Mouse (Mus musculus) midbrain, embryonic 12.5 days (tissue): ENCODE results near the gene Casq1. TPM values are rescaled to one million over a fixed set of nuclear protein-coding genes. Genes with fewer than 3 reads are reported as not detected.
"Not testable (repeated sequence)": the region's sequence is repeated elsewhere in the genome, so short reads cannot be mapped to it uniquely, and the experiment has no call there.

Experiments used
- ATAC-seq: fragments of 200-750 bp; cut with Nextera tagmentation; 2 replicates; pipeline ENCODE4 v1.8.0; 2017; ENCODE audit warnings: low read depth, moderate TSS enrichment, moderate library complexity; ENCODE audit not compliant: low FRiP score
- H3K27ac ChIP-seq: fragments of 300-500 bp; sonication (generic); replicated peaks from 2 replicates; pipeline ENCODE4 v1.5.1; 2016; ENCODE audit warnings: mild to moderate bottlenecking
- H3K27me3 ChIP-seq: fragments of 300-500 bp; sonication (generic); 2 replicates; pipeline ENCODE4 v1.6.1; 2016; ENCODE audit warnings: mild to moderate bottlenecking
- H3K36me3 ChIP-seq: fragments of 300-500 bp; sonication (generic); 2 replicates; pipeline ENCODE4 v1.6.1; 2016
- H3K4me1 ChIP-seq: fragments of 300-500 bp; sonication (generic); 2 replicates; pipeline ENCODE4 v1.6.1; 2016
- H3K4me2 ChIP-seq: fragments of 300-500 bp; sonication (generic); replicated peaks from 2 replicates; pipeline ENCODE4 v1.6.1; 2016; ENCODE audit warnings: mild to moderate bottlenecking, moderate library complexity
- H3K4me3 ChIP-seq: fragments of 300-500 bp; sonication (generic); 2 replicates; pipeline ENCODE4 v1.5.1; 2016; ENCODE audit warnings: mild to moderate bottlenecking
- H3K9ac ChIP-seq: fragments of 300-500 bp; sonication (generic); replicated peaks from 2 replicates; pipeline ENCODE4 v1.6.1; 2016; ENCODE audit warnings: mild to moderate bottlenecking, moderate library complexity
- H3K9me3 ChIP-seq: fragments of 300-500 bp; sonication (generic); 2 replicates; pipeline ENCODE4 v1.6.1; 2016; ENCODE audit warnings: mild to moderate bottlenecking
- WGBS: fragments of 180-500 bp; shearing (Covaris S2); methylation state at CpG from one replicate; pipeline ENCODE4 v1.1.7; 2016; 5-methylcytosine and 5-hydroxymethylcytosine counted together
- polyA plus RNA-seq: library from polyadenylated mRNA; unstranded; fragments of >200 nt; fragmentation: Nextera tagmentation; extraction: Ambion mirVana; gene quantifications from 2 replicates; pipeline ENCODE4 v1.2.1, GENCODE M21; 2016

Casq1 gene
- polyA plus RNA-seq: 1.9 and 2.1 TPM in 2 replicates

DNA sequence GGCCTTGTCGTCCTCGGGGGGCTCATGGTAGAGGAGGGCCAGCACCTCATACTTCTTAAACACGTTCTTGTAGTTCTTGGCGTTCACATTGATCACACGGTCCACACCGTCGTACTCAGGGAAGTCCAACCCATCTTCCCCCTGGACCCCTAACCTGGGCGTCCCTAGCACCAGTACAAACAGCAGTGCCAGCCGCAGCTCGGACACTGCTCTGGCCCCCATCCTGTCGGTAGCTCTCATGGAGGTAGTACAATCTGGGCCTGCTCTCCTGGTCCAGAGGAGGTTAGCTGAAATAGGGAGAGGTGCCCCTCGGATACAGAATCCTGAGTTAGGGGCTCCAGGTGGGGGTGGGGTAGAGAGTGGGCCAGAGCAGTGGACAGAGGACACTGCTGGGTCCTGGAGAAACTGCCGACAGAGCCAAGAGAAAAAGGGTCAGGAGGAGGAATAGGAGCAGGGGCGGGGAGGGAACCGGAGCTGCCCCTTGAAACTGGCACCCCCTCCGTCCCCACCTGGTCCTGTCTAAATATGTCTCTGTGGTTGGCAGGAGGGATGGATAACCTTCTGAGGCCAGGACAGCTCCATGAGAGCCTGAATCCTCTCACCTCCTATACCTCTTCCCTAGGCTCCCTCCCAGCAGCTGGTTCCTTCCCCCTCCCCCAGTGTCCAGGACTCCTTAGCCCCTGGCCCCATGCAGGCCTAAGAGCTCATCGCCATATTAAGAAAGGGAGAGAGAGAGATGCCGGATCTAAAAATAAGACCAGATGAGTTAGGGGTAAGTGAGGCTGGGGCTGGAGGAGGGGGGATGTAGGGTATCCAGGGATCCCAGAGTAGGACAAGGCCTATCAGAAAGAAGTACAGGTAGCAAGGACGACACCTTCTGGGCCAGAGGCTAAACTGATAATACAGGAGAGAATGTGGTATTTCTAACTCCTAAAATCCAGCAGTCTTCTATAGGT lies at the start of gene Casq1:
Gene Casq1 (minus strand): TSS at position 418 of the 956 bp plus-strand sequence.
- Histone ChIP-seq H3K4me1 (peaks cover 52% of the 10 kb centered on the region), H3K36me3 (no peaks in the 10 kb centered on the region), H3K9ac (0 out of 2 replicates have a peak within 1 kb of the TSS, but pooled peaks have one; percentile 1), H3K9me3 (no peaks in the 10 kb centered on the region), H3K27ac (peak within 1 kb of the TSS; percentile 1; the same call in 1 of the 2 replicates), H3K4me2 (no peak within 1 kb of the TSS), H3K4me3 (no peak within 1 kb of the TSS), H3K27me3 (0 out of 2 replicates have a peak, but pooled peaks cover 5% of the 10 kb centered on the region)
- ATAC-seq: no peak
- 78% methylated on average over 17 of the region's 19 CpGs for WGBS

DNA sequence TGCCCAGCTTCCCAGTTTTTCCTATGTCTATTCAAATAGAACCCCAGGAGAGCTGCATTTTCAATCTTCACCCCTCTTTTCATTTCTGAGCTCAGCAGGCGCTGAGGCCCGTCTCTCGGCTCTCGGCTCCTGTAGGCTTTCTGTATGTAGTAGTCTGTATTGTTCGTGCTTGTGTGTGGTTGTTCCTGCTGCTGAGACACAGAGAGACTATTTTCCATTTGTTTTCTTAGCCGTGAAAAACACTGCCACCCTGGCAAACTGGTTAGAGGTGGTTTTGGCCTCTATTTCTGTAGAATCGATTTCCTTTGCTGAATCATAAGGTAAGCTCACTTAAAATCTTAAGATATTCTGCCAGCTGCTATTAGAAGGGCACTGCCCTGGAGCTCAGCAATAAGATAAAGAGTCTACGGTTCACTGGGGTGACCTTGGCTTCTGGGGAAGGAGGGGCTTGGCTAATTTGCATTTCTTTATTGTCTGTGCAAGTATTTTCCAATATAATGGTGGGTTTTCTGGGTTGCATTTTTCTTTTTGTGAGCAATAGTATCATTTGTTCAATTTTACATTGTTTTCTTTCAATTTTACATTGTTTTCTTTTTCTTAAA lies 41.9 kb upstream of the Casq1 start, which contains the start of gene Igsf8:
Gene Igsf8 (plus strand): TSS at position 165 of the 602 bp plus-strand sequence.
- WGBS: 17% methylated on average over 8 of the region's 8 CpGs
- Histone ChIP-seq H3K4me3 (no peak within 1 kb of the TSS), H3K9me3 (no peaks in the 10 kb centered on the region), H3K9ac (0 out of 2 replicates have a peak within 1 kb of the TSS, but pooled peaks have one; percentile 1), H3K27me3 (no peaks in the 10 kb centered on the region), H3K4me2 (peak within 1 kb of the TSS; percentile 27), H3K4me1 (peaks cover 20% of the 10 kb centered on the region), H3K27ac (peak within 1 kb of the TSS; percentile 75), H3K36me3 (no peaks in the 10 kb centered on the region)
- peak; percentile 77 for ATAC-seq

DNA sequence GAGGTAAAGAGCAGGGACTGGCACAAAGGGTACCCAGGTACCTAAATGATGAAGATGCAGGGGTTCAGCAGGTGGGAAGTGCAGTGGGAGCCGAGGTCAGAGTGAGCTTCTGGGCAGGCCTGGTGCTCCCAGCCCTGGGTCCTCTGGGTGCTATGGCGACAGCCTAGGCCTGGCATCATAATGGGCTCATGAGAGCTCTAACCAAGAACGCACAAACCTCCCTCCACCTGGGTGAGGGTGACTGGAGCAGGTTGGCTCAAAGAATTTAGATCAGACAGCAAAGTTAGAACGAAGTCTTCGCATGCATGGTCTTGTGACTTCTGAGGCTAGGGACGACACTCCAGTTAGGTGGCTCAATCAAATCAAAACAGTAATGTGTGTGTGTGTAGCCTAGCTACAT lies 38.6 kb upstream of the Casq1 start, which contains the start of gene Atp1a4:
Gene Atp1a4 (minus strand): TSS at position 101 of the 400 bp plus-strand sequence.
- Histone ChIP-seq H3K9ac (no peak within 1 kb of the TSS), H3K36me3 (no peaks in the 10 kb centered on the region), H3K9me3 (no peaks in the 10 kb centered on the region), H3K4me3 (no peak within 1 kb of the TSS), H3K27me3 (no peaks in the 10 kb centered on the region), H3K27ac (no peak within 1 kb of the TSS), H3K4me2 (no peak within 1 kb of the TSS), H3K4me1 (peaks cover 20% of the 10 kb centered on the region)
- 92% methylated on average over 6 of the region's 6 CpGs for WGBS
- no peak for ATAC-seq

- WGBS: 54% methylated on average over 2 of the region's 2 CpGs
- no peak overlapping the region for H3K27ac ChIP-seq
These were observed 28.0 kb upstream of the Casq1 start for GRCm38 (mm10) chr1:172247679-172248078.

GRCm38 (mm10) chr1:172247216-172247615 lies 27.5 kb upstream of the Casq1 start:
- Histone ChIP-seq H3K4me2 (no peak overlapping the region), H3K27ac (no peak overlapping the region), H3K4me3 (no peak overlapping the region), H3K36me3 (no peaks in the 10 kb centered on the region), H3K4me1 (peaks cover 9% of the 10 kb centered on the region), H3K9ac (no peak overlapping the region), H3K27me3 (peaks cover 19% of the 10 kb centered on the region), H3K9me3 (no peaks in the 10 kb centered on the region)
- WGBS: 69% methylated on average over 4 of the region's 4 CpGs
- ATAC-seq: no peak

More at GRCm38 (mm10) chr1:172247679-172248078, 28.0 kb upstream of the Casq1 start:
- Histone ChIP-seq H3K9me3 (no peaks in the 10 kb centered on the region), H3K4me1 (peaks cover 4% of the 10 kb centered on the region; the same call in 1 of the 2 replicates), H3K4me3 (no peak overlapping the region), H3K27me3 (peaks cover 19% of the 10 kb centered on the region), H3K9ac (no peak overlapping the region), H3K36me3 (no peaks in the 10 kb centered on the region), H3K4me2 (no peak overlapping the region)
- peak; percentile 58; the same call in 1 of the 2 replicates for ATAC-seq

- H3K4me3 ChIP-seq, H3K36me3 ChIP-seq, ATAC-seq, H3K9ac ChIP-seq, H3K9me3 ChIP-seq, H3K27ac ChIP-seq: not testable (repeated sequence)
- WGBS: 48% methylated on average over 23 of the region's 23 CpGs
- H3K4me2 ChIP-seq: 0 out of 2 replicates have a peak overlapping the region, but pooled peaks have one; percentile 4
- peaks cover 19% of the 10 kb centered on the region for H3K27me3 ChIP-seq
- peaks cover 22% of the 10 kb centered on the region for H3K4me1 ChIP-seq
These were observed 25.0 kb upstream of the Casq1 start for GRCm38 (mm10) chr1:172244645-172245044.

DNA sequence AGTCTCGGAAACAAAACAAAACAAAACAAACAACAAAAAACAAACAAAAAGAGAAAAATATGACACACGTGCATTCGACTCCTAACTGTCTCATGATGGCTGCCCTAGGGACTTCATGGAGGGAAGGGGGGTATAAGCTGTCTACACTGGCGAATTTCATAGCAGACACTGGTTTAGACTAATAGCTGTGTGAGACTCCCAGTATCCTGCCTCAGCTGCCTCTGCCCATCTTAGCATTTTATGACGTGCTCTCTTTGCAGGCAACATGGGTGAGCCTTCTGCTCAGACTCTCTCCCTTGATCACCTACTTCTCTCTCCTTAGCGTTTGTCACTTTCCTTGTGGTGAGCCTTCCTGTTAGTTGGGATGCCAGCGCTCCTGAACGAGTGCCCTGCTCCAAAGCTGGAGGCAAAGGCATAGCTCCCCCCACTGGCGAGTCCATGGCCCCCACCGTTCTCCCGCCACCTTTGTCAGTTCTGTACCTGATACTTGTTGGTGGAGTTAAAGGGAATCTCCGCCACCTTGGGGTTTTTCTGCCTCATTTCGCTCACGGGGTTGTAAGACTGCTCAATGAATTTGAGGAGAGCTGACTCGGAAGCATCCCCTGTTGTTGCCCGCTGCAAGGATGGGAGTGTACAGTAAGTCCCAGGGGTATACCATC lies 24.0 kb upstream of the Casq1 start:
- Histone ChIP-seq H3K9ac (no peak overlapping the region), H3K9me3 (no peaks in the 10 kb centered on the region), H3K4me1 (peaks cover 22% of the 10 kb centered on the region), H3K4me2 (no peak overlapping the region; the same call in 1 of the 2 replicates), H3K27ac (no peak overlapping the region), H3K4me3 (no peak overlapping the region), H3K27me3 (peaks cover 19% of the 10 kb centered on the region), H3K36me3 (no peaks in the 10 kb centered on the region)
- WGBS: 29% methylated on average over 16 of the region's 16 CpGs
- ATAC-seq: no peak

GRCm38 (mm10) chr1:172242401-172242800 lies 22.7 kb upstream of the Casq1 start:
- Histone ChIP-seq H3K4me2 (no peak overlapping the region), H3K9ac (no peak overlapping the region), H3K4me1 (peaks cover 22% of the 10 kb centered on the region), H3K27me3 (peaks cover 19% of the 10 kb centered on the region), H3K27ac (0 out of 2 replicates have a peak overlapping the region, but pooled peaks have one; percentile 30), H3K36me3 (no peaks in the 10 kb centered on the region), H3K4me3 (no peak overlapping the region), H3K9me3 (no peaks in the 10 kb centered on the region)
- 21% methylated on average over 2 of the region's 2 CpGs for WGBS
- ATAC-seq: peak; percentile 83

GRCm38 (mm10) chr1:172240945-172241708 lies 21.5 kb upstream of the Casq1 start:
- Histone ChIP-seq H3K27ac (no peak overlapping the region), H3K4me1 (peaks cover 22% of the 10 kb centered on the region), H3K4me3 (no peak overlapping the region), H3K9ac (no peak overlapping the region), H3K36me3 (no peaks in the 10 kb centered on the region), H3K9me3 (no peaks in the 10 kb centered on the region), H3K4me2 (no peak overlapping the region), H3K27me3 (peaks cover 19% of the 10 kb centered on the region)
- ATAC-seq: no peak
- WGBS: 32% methylated on average over 6 of the region's 6 CpGs

GRCm38 (mm10) chr1:172229215-172229614 lies 9.5 kb upstream of the Casq1 start:
- no peak for ATAC-seq
- H3K4me1 ChIP-seq: no peaks in the 10 kb centered on the region
- no peaks in the 10 kb centered on the region for H3K27me3 ChIP-seq
- no peaks in the 10 kb centered on the region for H3K9me3 ChIP-seq
- H3K9ac ChIP-seq: no peak overlapping the region
- no peak overlapping the region for H3K4me3 ChIP-seq
- WGBS: 86% methylated on average over 1 of the region's 1 CpGs
- H3K27ac ChIP-seq: no peak overlapping the region
- no peaks in the 10 kb centered on the region for H3K36me3 ChIP-seq
- no peak overlapping the region for H3K4me2 ChIP-seq

DNA sequence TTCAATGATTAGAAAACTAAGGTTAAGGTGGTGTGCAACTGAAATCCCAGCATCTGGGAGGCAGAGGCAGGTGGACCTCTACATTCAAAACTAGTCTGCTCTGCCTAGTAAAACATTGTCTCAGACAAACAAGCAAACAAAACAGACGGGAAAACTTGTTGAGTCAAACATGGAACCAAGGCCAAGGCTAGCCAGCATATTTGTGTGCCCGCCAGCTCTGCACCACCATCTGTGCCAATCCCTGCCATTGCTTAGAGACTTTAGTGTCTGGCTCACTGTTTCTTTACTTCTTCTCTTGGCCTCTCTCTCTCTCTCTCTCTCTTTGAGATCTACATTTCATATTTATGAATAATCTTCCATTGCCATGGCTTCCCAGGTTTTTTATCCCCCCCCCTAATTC lies 8.5 kb upstream of the Casq1 start:
- 97% methylated on average over 2 of the region's 2 CpGs for WGBS
- no peak overlapping the region for H3K4me2 ChIP-seq
- no peaks in the 10 kb centered on the region for H3K4me1 ChIP-seq
- H3K9ac ChIP-seq: no peak overlapping the region
- H3K27ac ChIP-seq: no peak overlapping the region
- no peaks in the 10 kb centered on the region for H3K36me3 ChIP-seq
- no peak overlapping the region for H3K4me3 ChIP-seq
- no peak for ATAC-seq
- no peaks in the 10 kb centered on the region for H3K9me3 ChIP-seq
- no peaks in the 10 kb centered on the region for H3K27me3 ChIP-seq
